Mouse (Mus musculus) forebrain, embryonic 11.5 days (tissue): ENCODE results near the gene Dennd5b. TPM values are rescaled to one million over a fixed set of nuclear protein-coding genes. Genes with fewer than 3 reads are reported as not detected.

Experiments
- ATAC-seq: fragments of 200-750 bp; cut with Nextera tagmentation; replicated peaks from 2 replicates; pipeline ENCODE4 v1.8.0; 2017; ENCODE audit warnings: moderate TSS enrichment; ENCODE audit not compliant: low FRiP score
- DNase-seq: peaks from one replicate; pipeline ENCODE4 v3.0.0-alpha.2; 2017; ENCODE audit warnings: low spot score
- H3K27ac ChIP-seq: fragments of 300-500 bp; sonication (generic); 2 replicates; pipeline ENCODE4 v1.5.1; 2014; ENCODE audit warnings: low read depth, low read length
- H3K27me3 ChIP-seq: fragments of 300-500 bp; sonication (generic); 2 replicates; pipeline ENCODE4 v1.6.1; 2014; ENCODE audit warnings: mild to moderate bottlenecking, low read length, mixed read lengths; ENCODE audit not compliant: control insufficient read depth, insufficient read depth
- H3K36me3 ChIP-seq: fragments of 300-500 bp; sonication (generic); 2 replicates; pipeline ENCODE4 v1.6.1; 2014; ENCODE audit warnings: mild to moderate bottlenecking, low read length, moderate library complexity, mixed read lengths; ENCODE audit not compliant: control insufficient read depth, insufficient read depth
- H3K4me1 ChIP-seq: fragments of 300-500 bp; sonication (generic); replicated peaks from 2 replicates; pipeline ENCODE4 v1.6.1; 2014; ENCODE audit warnings: low read length, mixed read lengths; ENCODE audit not compliant: control insufficient read depth, insufficient read depth
- H3K4me2 ChIP-seq: fragments of 300-500 bp; sonication (generic); 2 replicates; pipeline ENCODE4 v1.6.1; 2014; ENCODE audit warnings: low read depth, mild to moderate bottlenecking, low read length, moderate library complexity, mixed read lengths; ENCODE audit not compliant: severe bottlenecking
- H3K4me3 ChIP-seq: fragments of 300-500 bp; sonication (generic); 2 replicates; pipeline ENCODE4 v1.5.1; 2014; ENCODE audit warnings: low read depth, low read length
- H3K9ac ChIP-seq: fragments of 300-500 bp; sonication (generic); 2 replicates; pipeline ENCODE4 v1.6.1; 2014; ENCODE audit warnings: low read length
- H3K9me3 ChIP-seq: fragments of 300-500 bp; sonication (generic); 2 replicates; pipeline ENCODE4 v1.6.1; 2016; ENCODE audit warnings: low read length, mixed read lengths; ENCODE audit not compliant: control insufficient read depth
- WGBS: fragments of 180-500 bp; shearing (Covaris S2); extraction: QIAGEN DNeasy Blood & Tissue Kit; methylation state at CpG from one replicate; pipeline ENCODE4 v1.1.7; 2014; 5-methylcytosine and 5-hydroxymethylcytosine counted together
- polyA plus RNA-seq: library from polyadenylated mRNA; unstranded; fragments of >200 nt; fragmentation: Nextera tagmentation; extraction: Ambion mirVana; gene quantifications from 2 replicates; pipeline ENCODE4 v1.2.1, GENCODE M21; 2014

Gene Dennd5b
- polyA plus RNA-seq, 1 experiment from 2014 or later: 19.8 TPM

GRCm38 (mm10) chr6:149060670-149061387 is 40.7 kb downstream of the Dennd5b start:
- 84% methylated on average over 5 of the region's 5 CpGs for WGBS

GRCm38 (mm10) chr6:149057947-149058391 is 43.5 kb downstream of the Dennd5b start:
- Histone ChIP-seq H3K27ac (no peak overlapping the region), H3K9me3 (no peaks in the 10 kb centered on the region), H3K36me3 (no peaks in the 10 kb centered on the region), H3K4me3 (no peak overlapping the region), H3K27me3 (no peaks in the 10 kb centered on the region), H3K4me2 (no peak overlapping the region), H3K9ac (no peak overlapping the region), H3K4me1 (no peaks in the 10 kb centered on the region)
- WGBS: 70% methylated on average over 3 of the region's 3 CpGs
- ATAC-seq (no peak), DNase-seq (no peak)

More at GRCm38 (mm10) chr6:149060670-149061387, 40.7 kb downstream of the Dennd5b start:
- no peaks in the 10 kb centered on the region for H3K36me3 ChIP-seq
- no peaks in the 10 kb centered on the region for H3K9me3 ChIP-seq
- no peak overlapping the region for H3K4me3 ChIP-seq
- DNase-seq: no peak
- H3K9ac ChIP-seq: no peak overlapping the region
- no peaks in the 10 kb centered on the region for H3K4me1 ChIP-seq
- ATAC-seq: no peak
- no peak overlapping the region for H3K27ac ChIP-seq
- H3K4me2 ChIP-seq: no peak overlapping the region
- no peaks in the 10 kb centered on the region for H3K27me3 ChIP-seq

GRCm38 (mm10) chr6:149054780-149055179 is 46.7 kb downstream of the Dennd5b start:
- whole genome bisulfite sequencing: 87% methylated on average over 2 of the region's 2 CpGs

GRCm38 (mm10) chr6:149050978-149051723 is 50.3 kb downstream of the Dennd5b start:
- no peak overlapping the region for H3K27ac ChIP-seq
- no peak overlapping the region for H3K4me2 ChIP-seq
- WGBS: 88% methylated on average over 4 of the region's 4 CpGs

More at GRCm38 (mm10) chr6:149054780-149055179, 46.7 kb downstream of the Dennd5b start:
- Histone ChIP-seq H3K27ac (no peak overlapping the region), H3K36me3 (no peaks in the 10 kb centered on the region), H3K4me2 (no peak overlapping the region), H3K27me3 (no peaks in the 10 kb centered on the region), H3K4me3 (no peak overlapping the region), H3K4me1 (no peaks in the 10 kb centered on the region), H3K9ac (no peak overlapping the region), H3K9me3 (no peaks in the 10 kb centered on the region)
- DNase-seq (no peak), ATAC-seq (no peak)

GRCm38 (mm10) chr6:149040099-149040498 is 61.4 kb downstream of the Dennd5b start:
- Histone ChIP-seq H3K9me3 (no peaks in the 10 kb centered on the region), H3K4me3 (no peak overlapping the region), H3K4me1 (no peaks in the 10 kb centered on the region), H3K27ac (no peak overlapping the region), H3K36me3 (no peaks in the 10 kb centered on the region), H3K4me2 (no peak overlapping the region), H3K9ac (no peak overlapping the region), H3K27me3 (no peaks in the 10 kb centered on the region)
- ATAC-seq (no peak), DNase-seq (no peak)
- 81% methylated on average over 4 of the region's 4 CpGs for WGBS

More at GRCm38 (mm10) chr6:149050978-149051723, 50.3 kb downstream of the Dennd5b start:
- Histone ChIP-seq H3K9me3 (no peaks in the 10 kb centered on the region), H3K4me1 (no peaks in the 10 kb centered on the region), H3K36me3 (no peaks in the 10 kb centered on the region), H3K27me3 (no peaks in the 10 kb centered on the region), H3K4me3 (no peak overlapping the region), H3K9ac (no peak overlapping the region)
- no peak for ATAC-seq
- no peak for DNase-seq

- Histone ChIP-seq H3K36me3 (no peaks in the 10 kb centered on the region), H3K4me3 (no peak overlapping the region), H3K4me2 (no peak overlapping the region), H3K9ac (no peak overlapping the region), H3K27me3 (no peaks in the 10 kb centered on the region), H3K27ac (no peak overlapping the region), H3K4me1 (no peaks in the 10 kb centered on the region), H3K9me3 (no peaks in the 10 kb centered on the region)
- WGBS: 86% methylated on average over 5 of the region's 5 CpGs
- ATAC-seq (no peak), DNase-seq (no peak)
Measured at GRCm38 (mm10) chr6:149032198-149032597, 69.3 kb downstream of the Dennd5b start.

- no peaks in the 10 kb centered on the region for H3K36me3 ChIP-seq
Measured at GRCm38 (mm10) chr6:149031377-149031776, 70.1 kb downstream of the Dennd5b start.

GRCm38 (mm10) chr6:149018431-149018830 is 83.0 kb downstream of the Dennd5b start:
- H3K9ac ChIP-seq: no peak overlapping the region
- H3K36me3 ChIP-seq: peaks cover 4% of the 10 kb centered on the region
- ATAC-seq (no peak), DNase-seq (no peak)
- no peak overlapping the region for H3K27ac ChIP-seq
- WGBS: 85% methylated on average over 5 of the region's 5 CpGs
- H3K4me3 ChIP-seq: no peak overlapping the region
- H3K4me1 ChIP-seq: no peaks in the 10 kb centered on the region
- no peaks in the 10 kb centered on the region for H3K9me3 ChIP-seq
- no peak overlapping the region for H3K4me2 ChIP-seq
- H3K27me3 ChIP-seq: no peaks in the 10 kb centered on the region

More at GRCm38 (mm10) chr6:149031377-149031776, 70.1 kb downstream of the Dennd5b start:
- Histone ChIP-seq H3K27ac (no peak overlapping the region), H3K4me2 (no peak overlapping the region), H3K9ac (no peak overlapping the region), H3K4me3 (no peak overlapping the region), H3K4me1 (no peaks in the 10 kb centered on the region), H3K9me3 (no peaks in the 10 kb centered on the region), H3K27me3 (no peaks in the 10 kb centered on the region)
- DNase-seq: no peak
- no peak for ATAC-seq
